Mouse (Mus musculus): ENCODE data around the gene H2-DMb2. TPM values are rescaled to one million over a fixed set of nuclear protein-coding genes. Genes with fewer than 3 reads are reported as not detected.

H2-DMb2 gene
- polyA plus RNA-seq, 1 experiment from 2014 or later = 2.1 TPM

DNA sequence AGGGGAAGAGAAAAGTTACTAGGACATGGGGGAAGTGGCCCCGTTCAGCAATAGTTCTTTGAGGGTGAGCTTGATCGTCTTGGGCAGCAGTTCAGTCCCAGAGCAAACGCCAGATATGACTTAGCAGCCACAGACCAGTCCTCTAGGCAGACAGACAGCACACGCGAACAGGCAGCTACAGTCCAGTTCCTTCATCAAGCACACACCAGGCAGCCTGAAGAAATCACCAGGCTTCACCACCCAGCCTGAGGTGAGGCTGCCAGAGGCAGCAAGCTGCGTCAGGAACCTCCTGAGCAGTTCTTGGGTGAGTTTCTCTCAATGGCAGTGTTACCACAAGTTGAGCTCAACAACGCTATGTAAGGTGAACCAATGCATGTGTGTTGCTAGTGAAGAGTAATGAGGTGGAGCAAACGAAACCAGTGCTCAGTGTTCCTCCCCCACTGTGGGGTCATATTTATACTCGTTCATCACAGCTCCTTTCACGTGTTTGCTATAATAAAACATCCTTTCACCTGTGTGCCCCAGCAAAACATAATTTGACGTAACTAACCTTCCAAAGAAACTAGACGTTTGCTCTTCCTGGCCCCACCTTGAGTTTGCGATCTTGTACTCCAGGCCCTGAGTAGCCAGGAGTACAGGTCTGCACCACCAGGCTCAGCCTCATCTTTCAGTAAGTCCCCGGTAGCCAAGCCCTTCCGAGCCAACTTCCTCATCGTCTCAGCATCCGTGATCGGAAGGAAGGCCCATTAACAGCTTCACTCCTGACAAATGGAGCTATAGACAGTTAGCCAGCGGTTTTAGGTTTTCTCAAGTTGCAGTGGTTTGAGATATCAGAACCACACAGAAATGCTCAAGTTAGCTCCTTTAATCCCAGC lies 12.8 kb upstream of the H2-DMb2 start:
- Histone ChIP-seq H3K36me3 (replicated peaks; ENCODE audit: insufficient read depth, low read length) (no peaks in the 10 kb centered on the region), H3K4me2 (ENCODE audit: low read depth, low read length) (no peak overlapping the region), H3K9me3 (ENCODE audit: low read length) (no peaks in the 10 kb centered on the region), H3K4me1 (ENCODE audit: insufficient read depth) (peaks cover 27% of the 10 kb centered on the region), H3K9ac (replicated peaks) (no peak overlapping the region), H3K27me3 (ENCODE audit: insufficient read depth, low read length) (0 out of 2 replicates have a peak, but pooled peaks cover 4% of the 10 kb centered on the region), H3K27ac (ENCODE audit: low read depth) (no peak overlapping the region), H3K4me3 (ENCODE audit: low read depth, low read length) (no peak overlapping the region)
- ATAC-seq (no peak), DNase-seq (no peak)
- TF ChIP-seq CTCF (IDR thresholded peaks at IDR 0.05; ENCODE audit: low read depth) = no peak
- no peak for TF ChIP-seq EP300 (IDR thresholded peaks at IDR 0.05; ENCODE audit: low read depth)
- WGBS (ENCODE audit: insufficient replicate concordance) = 64% methylated on average over 19 of the region's 19 CpGs

DNA sequence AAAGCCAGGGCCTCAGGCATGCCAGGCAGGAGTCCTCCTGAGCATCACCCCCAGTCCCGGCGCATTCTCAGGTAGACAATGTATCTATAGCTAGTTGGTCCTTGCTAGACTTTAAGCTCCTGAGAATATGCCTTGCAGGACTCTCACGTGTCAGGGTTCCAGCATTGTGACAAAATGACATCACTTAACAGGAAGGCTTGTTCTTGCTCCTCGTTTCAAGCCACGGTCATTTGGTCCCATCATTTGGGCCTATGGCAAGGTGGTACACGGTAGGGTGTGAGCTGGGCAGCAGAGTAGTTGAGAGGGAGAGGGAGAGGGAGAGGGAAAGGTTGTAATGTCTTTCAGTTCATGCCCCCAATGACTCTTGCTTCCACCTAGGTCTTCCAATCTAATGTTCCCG lies 11.2 kb upstream of the H2-DMb2 start:
- no peak for TF ChIP-seq CTCF (IDR thresholded peaks at IDR 0.05; ENCODE audit: low read depth)
- TF ChIP-seq EP300 (IDR thresholded peaks at IDR 0.05; ENCODE audit: low read depth) = no peak
- 76% methylated on average over 7 of the region's 7 CpGs for WGBS (ENCODE audit: insufficient replicate concordance)
- no peak overlapping the region for H3K4me2 ChIP-seq (ENCODE audit: low read depth, low read length)
- H3K36me3 ChIP-seq (replicated peaks; ENCODE audit: insufficient read depth, low read length) = no peaks in the 10 kb centered on the region
- H3K9me3 ChIP-seq (ENCODE audit: low read length) = no peaks in the 10 kb centered on the region
- H3K4me3 ChIP-seq (ENCODE audit: low read depth, low read length) = no peak overlapping the region
- DNase-seq (no peak), ATAC-seq (no peak)
- H3K9ac ChIP-seq (replicated peaks) = no peak overlapping the region
- no peak overlapping the region for H3K27ac ChIP-seq (ENCODE audit: low read depth)
- peaks cover 6% of the 10 kb centered on the region; the same call in 1 of the 2 replicates for H3K27me3 ChIP-seq (ENCODE audit: insufficient read depth, low read length)
- peaks cover 32% of the 10 kb centered on the region for H3K4me1 ChIP-seq (ENCODE audit: insufficient read depth)

DNA sequence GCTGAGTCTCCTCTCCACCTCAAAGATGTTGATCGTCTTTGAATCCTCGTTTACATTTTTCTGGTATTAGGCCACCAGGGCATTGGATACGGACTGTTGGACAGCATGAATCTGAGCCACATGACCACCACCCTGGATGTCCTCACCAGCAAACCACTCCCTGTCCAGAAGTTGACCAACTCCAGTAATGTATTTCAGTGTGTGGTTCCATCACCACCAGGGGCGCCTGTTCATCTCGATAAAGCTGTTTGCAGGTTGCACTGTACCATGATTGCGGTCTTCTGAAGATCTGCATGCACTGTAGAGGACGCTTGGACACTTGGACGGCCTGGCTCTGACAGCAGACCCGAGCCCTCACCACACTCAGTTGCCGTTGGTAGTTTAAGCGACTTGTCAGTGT lies 9.8 kb upstream of the H2-DMb2 start:
- no peak overlapping the region for H3K4me2 ChIP-seq (ENCODE audit: low read depth, low read length)
- ATAC-seq (no peak), DNase-seq (no peak)
- peaks cover 12% of the 10 kb centered on the region; the same call in 1 of the 2 replicates for H3K27me3 ChIP-seq (ENCODE audit: insufficient read depth, low read length)
- H3K9me3 ChIP-seq (ENCODE audit: low read length) = no peaks in the 10 kb centered on the region
- H3K27ac ChIP-seq (ENCODE audit: low read depth) = no peak overlapping the region
- WGBS (ENCODE audit: insufficient replicate concordance) = 76% methylated on average over 11 of the region's 11 CpGs
- H3K4me3 ChIP-seq (ENCODE audit: low read depth, low read length) = no peak overlapping the region
- H3K36me3 ChIP-seq (replicated peaks; ENCODE audit: insufficient read depth, low read length) = no peaks in the 10 kb centered on the region
- no peak overlapping the region for H3K9ac ChIP-seq (replicated peaks)
- H3K4me1 ChIP-seq (ENCODE audit: insufficient read depth) = peaks cover 22% of the 10 kb centered on the region
- TF ChIP-seq CTCF (IDR thresholded peaks at IDR 0.05; ENCODE audit: low read depth) (peak; percentile 43), EP300 (IDR thresholded peaks at IDR 0.05; ENCODE audit: low read depth) (no peak)

DNA sequence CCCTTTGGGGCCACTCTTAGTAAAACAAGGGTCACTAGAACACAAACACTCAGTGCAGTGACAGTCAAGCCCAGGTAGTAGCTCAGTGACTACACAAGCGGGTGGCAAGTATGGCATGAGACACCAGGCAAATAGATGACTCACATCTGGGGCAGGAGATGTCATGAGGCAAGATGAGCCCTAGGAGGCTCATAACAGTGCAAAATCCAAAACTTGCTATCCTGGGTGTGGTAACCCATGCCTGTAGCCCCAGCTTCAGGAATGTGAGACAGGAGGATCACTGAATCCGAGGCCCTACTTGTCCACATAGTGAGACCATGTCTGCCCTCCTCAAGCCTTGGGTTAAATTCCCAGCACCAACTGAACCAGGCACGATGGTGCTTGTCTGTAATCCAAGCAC lies 8.7 kb upstream of the H2-DMb2 start:
- H3K9ac ChIP-seq (replicated peaks) = no peak overlapping the region
- no peaks in the 10 kb centered on the region for H3K36me3 ChIP-seq (replicated peaks; ENCODE audit: insufficient read depth, low read length)
- H3K4me3 ChIP-seq (ENCODE audit: low read depth, low read length) = no peak overlapping the region
- no peaks in the 10 kb centered on the region for H3K9me3 ChIP-seq (ENCODE audit: low read length)
- WGBS (ENCODE audit: insufficient replicate concordance) = 80% methylated on average over 3 of the region's 3 CpGs
- no peak overlapping the region for H3K4me2 ChIP-seq (ENCODE audit: low read depth, low read length)
- no peak overlapping the region for H3K27ac ChIP-seq (ENCODE audit: low read depth)
- H3K4me1 ChIP-seq (ENCODE audit: insufficient read depth) = peaks cover 13% of the 10 kb centered on the region
- DNase-seq = no peak
- TF ChIP-seq CTCF (IDR thresholded peaks at IDR 0.05; ENCODE audit: low read depth) (no peak), EP300 (IDR thresholded peaks at IDR 0.05; ENCODE audit: low read depth) (no peak)
- H3K27me3 ChIP-seq (ENCODE audit: insufficient read depth, low read length) = peaks cover 15% of the 10 kb centered on the region
- ATAC-seq = no peak

DNA sequence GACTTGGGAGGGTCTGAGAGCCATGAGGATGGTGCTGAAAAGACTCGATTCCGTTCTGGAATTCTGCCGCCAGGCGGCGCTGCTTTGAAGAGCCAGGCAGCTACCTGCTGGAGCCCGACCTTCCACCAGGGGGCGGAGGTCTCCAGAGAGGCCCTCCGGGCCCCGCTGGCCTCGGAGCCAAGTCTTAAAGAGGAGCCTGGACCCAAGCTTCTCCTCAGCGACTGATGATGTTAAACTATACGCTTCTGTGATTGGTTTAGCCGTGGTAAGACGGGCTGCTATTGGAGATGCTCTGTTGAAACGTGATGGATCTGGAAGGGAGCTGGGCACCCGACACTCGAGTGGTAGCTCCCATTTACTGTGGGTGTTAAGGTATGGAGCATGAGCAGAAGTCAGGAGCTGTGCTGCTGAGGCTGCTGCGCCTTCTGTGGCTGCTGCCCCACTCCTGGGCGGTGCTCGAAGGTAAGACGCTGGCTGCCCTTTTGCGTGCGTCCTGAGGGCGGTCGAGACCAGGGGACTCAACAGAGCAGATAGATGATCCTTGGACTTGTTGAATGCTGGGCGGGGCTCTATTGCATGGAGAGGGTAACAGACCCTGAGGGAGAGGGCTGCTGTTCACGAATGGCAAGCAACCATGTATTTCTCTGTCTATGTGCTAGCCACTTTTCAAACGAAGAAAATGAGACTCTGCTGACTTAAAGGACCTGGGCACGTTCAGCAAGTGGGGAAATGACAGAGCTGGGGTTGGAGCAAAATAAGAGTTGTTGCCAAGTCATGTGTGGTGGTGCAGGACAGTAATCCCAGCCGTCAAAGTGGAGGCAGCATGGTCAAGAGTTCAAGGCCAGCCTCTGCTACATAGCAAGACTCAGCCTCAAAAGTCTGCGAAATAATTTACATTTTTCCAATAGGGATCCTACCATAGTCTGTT lies 7.5 kb upstream of the H2-DMb2 start:
- peaks cover 24% of the 10 kb centered on the region for H3K27me3 ChIP-seq (ENCODE audit: insufficient read depth, low read length)
- H3K4me1 ChIP-seq (ENCODE audit: insufficient read depth) = peaks cover 8% of the 10 kb centered on the region; the same call in 1 of the 2 replicates
- 0 out of 2 replicates have a peak overlapping the region, but pooled peaks have one; percentile 6 for H3K9ac ChIP-seq (replicated peaks)
- H3K4me2 ChIP-seq (ENCODE audit: low read depth, low read length) = peak overlapping the region; percentile 74
- peak; percentile 98 for ATAC-seq
- no peaks in the 10 kb centered on the region for H3K36me3 ChIP-seq (replicated peaks; ENCODE audit: insufficient read depth, low read length)
- no peak overlapping the region for H3K27ac ChIP-seq (ENCODE audit: low read depth)
- 6% methylated on average over 31 of the region's 31 CpGs for WGBS (ENCODE audit: insufficient replicate concordance)
- DNase-seq = peak; percentile 98
- H3K4me3 ChIP-seq (ENCODE audit: low read depth, low read length) = peak overlapping the region; percentile 43
- TF ChIP-seq EP300 (IDR thresholded peaks at IDR 0.05; ENCODE audit: low read depth) (no peak), CTCF (IDR thresholded peaks at IDR 0.05; ENCODE audit: low read depth) (peak; percentile 100)
- H3K9me3 ChIP-seq (ENCODE audit: low read length) = no peaks in the 10 kb centered on the region

DNA sequence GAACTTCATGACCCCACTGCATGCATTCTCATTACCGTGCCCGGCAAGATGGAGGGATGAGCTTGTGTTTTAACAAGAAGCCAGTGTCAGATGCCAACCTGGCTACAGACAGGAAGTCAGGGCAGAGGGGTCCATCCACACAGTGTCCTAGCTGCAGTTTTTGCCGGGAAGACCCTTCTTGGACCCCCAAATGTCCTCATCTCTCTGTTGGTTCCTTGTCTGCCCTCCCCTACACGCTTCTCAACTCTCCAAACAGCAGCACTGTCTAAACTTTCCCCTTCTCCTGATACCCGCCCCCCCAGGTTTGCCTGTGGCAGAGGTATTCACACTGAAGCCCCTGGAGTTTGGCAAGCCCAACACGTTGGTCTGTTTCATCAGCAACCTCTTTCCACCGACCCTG lies 5.5 kb upstream of the H2-DMb2 start:
- 63% methylated on average over 7 of the region's 7 CpGs for WGBS (ENCODE audit: insufficient replicate concordance)
- no peak overlapping the region for H3K9ac ChIP-seq (replicated peaks)
- H3K4me3 ChIP-seq (ENCODE audit: low read depth, low read length) = no peak overlapping the region
- ATAC-seq (no peak), DNase-seq (no peak)
- H3K36me3 ChIP-seq (replicated peaks; ENCODE audit: insufficient read depth, low read length) = no peaks in the 10 kb centered on the region
- H3K27ac ChIP-seq (ENCODE audit: low read depth) = no peak overlapping the region
- H3K9me3 ChIP-seq (ENCODE audit: low read length) = no peaks in the 10 kb centered on the region
- H3K27me3 ChIP-seq (ENCODE audit: insufficient read depth, low read length) = peaks cover 32% of the 10 kb centered on the region
- H3K4me1 ChIP-seq (ENCODE audit: insufficient read depth) = peaks cover 8% of the 10 kb centered on the region; the same call in 1 of the 2 replicates
- TF ChIP-seq CTCF (IDR thresholded peaks at IDR 0.05; ENCODE audit: low read depth) (no peak), EP300 (IDR thresholded peaks at IDR 0.05; ENCODE audit: low read depth) (no peak)
- no peak overlapping the region for H3K4me2 ChIP-seq (ENCODE audit: low read depth, low read length)

All from liver, postnatal 0 days (tissue).